Mouse (Mus musculus): ENCODE data around the gene Olfr740. TPM values are rescaled to one million over a fixed set of nuclear protein-coding genes. Genes with fewer than 3 reads are reported as not detected.

The Olfr740 gene
- polyA plus RNA-seq (2014; fragmentation: Nextera tagmentation; extraction: Ambion mirVana): not detected in 2 replicates

DNA sequence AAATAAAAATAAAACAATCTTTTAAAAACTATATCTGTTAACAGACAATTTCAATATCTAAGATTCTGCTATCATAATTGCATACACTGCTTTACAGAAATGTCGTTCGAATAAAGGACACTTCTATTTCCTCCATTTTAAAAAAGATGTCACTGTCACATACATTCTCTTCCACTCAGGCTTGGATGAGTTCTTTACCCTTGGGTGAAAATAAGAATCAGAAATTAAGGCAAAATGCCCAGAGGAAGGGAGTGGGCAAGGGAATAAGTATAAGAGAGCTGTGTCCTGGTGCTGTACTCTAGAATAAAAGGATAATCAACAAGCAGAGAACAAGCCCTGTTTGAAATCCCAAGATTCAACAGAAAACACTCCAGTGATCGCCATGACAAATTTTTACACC lies at the start of gene Olfr740:
Gene Olfr740 (plus strand): TSS at position 301 of the 400 bp plus-strand sequence.
- no peak for ATAC-seq (ENCODE audit: low read depth)
- no peaks in the 10 kb centered on the region for H3K4me1 ChIP-seq (ENCODE audit: control insufficient read depth, insufficient read depth, low read length)
- no peaks in the 10 kb centered on the region for H3K36me3 ChIP-seq (ENCODE audit: control insufficient read depth, insufficient read depth, low read length)
- no peak within 1 kb of the TSS for H3K9ac ChIP-seq (replicated peaks; ENCODE audit: low read depth, low read length)
- H3K9me3 ChIP-seq (ENCODE audit: control insufficient read depth, low read length): no peaks in the 10 kb centered on the region
- WGBS: 82% methylated on average over 3 of the region's 3 CpGs
- H3K4me3 ChIP-seq (ENCODE audit: low read depth, low read length): no peak within 1 kb of the TSS
- H3K4me2 ChIP-seq (ENCODE audit: low read depth, low read length): no peak within 1 kb of the TSS
- H3K27me3 ChIP-seq (ENCODE audit: control insufficient read depth, insufficient read depth, low read length): no peaks in the 10 kb centered on the region
- no peak within 1 kb of the TSS for H3K27ac ChIP-seq (ENCODE audit: low read depth, low read length)

DNA sequence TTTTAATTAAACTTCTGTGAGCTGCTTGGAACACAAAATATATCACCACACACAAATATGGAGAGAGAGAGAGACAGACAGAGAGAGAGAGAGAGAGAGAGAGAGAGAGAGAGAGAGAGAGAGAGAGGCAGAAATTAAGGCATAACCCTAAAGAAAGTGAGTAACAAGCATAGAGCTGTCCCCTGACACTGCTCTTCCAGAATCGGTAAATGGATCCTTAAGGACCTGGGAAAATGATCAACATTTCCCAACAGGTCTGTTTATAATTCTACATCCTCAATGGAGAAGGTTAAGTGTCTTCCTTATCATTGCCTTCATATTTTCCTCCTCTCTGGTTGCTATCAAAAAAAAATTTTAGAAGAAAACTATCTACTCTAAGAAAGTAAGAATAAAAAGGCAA lies 38.1 kb upstream of the Olfr740 start, which contains the start of gene Olfr738:
Gene Olfr738 (plus strand): TSS at position 301 of the 400 bp plus-strand sequence.
- WGBS: 86% methylated on average over 1 of the region's 1 CpGs
- Histone ChIP-seq H3K27ac (ENCODE audit: low read depth, low read length) (no peak within 1 kb of the TSS), H3K4me3 (ENCODE audit: low read depth, low read length) (no peak within 1 kb of the TSS), H3K4me2 (ENCODE audit: low read depth, low read length) (no peak within 1 kb of the TSS), H3K9me3 (ENCODE audit: control insufficient read depth, low read length) (no peaks in the 10 kb centered on the region), H3K36me3 (ENCODE audit: control insufficient read depth, insufficient read depth, low read length) (no peaks in the 10 kb centered on the region), H3K4me1 (ENCODE audit: control insufficient read depth, insufficient read depth, low read length) (no peaks in the 10 kb centered on the region), H3K27me3 (ENCODE audit: control insufficient read depth, insufficient read depth, low read length) (no peaks in the 10 kb centered on the region), H3K9ac (replicated peaks; ENCODE audit: low read depth, low read length) (no peak within 1 kb of the TSS)
- no peak for ATAC-seq (ENCODE audit: low read depth)

DNA sequence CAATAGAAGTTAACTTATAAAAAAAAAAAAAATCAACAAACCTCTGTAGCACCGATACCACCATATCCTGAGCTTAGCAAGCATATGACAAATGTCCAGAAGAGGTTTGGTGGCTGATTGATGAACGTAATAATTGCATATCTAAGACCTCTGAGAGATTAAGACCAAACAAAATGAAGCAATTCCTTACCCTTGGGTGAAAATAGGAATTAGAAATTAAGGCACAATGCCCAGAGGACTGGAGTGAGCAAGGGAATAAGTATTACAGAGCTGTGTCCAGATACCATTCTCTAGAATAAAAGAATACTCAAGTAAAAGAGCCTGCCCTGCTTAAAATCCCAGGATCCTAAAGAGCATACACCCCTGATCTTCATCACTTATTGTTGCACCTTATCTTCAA lies 27.0 kb upstream of the Olfr740 start, which contains the start of gene Olfr739:
Gene Olfr739 (plus strand): TSS at position 301 of the 400 bp plus-strand sequence.
- no peak within 1 kb of the TSS for H3K27ac ChIP-seq (ENCODE audit: low read depth, low read length)
- H3K4me3 ChIP-seq (ENCODE audit: low read depth, low read length): no peak within 1 kb of the TSS
- no peaks in the 10 kb centered on the region for H3K4me1 ChIP-seq (ENCODE audit: control insufficient read depth, insufficient read depth, low read length)
- no peak within 1 kb of the TSS for H3K4me2 ChIP-seq (ENCODE audit: low read depth, low read length)
- no peak within 1 kb of the TSS for H3K9ac ChIP-seq (replicated peaks; ENCODE audit: low read depth, low read length)
- no peaks in the 10 kb centered on the region for H3K36me3 ChIP-seq (ENCODE audit: control insufficient read depth, insufficient read depth, low read length)
- H3K9me3 ChIP-seq (ENCODE audit: control insufficient read depth, low read length): no peaks in the 10 kb centered on the region
- 68% methylated on average over 2 of the region's 2 CpGs for WGBS
- H3K27me3 ChIP-seq (ENCODE audit: control insufficient read depth, insufficient read depth, low read length): no peaks in the 10 kb centered on the region
- no peak for ATAC-seq (ENCODE audit: low read depth)

DNA sequence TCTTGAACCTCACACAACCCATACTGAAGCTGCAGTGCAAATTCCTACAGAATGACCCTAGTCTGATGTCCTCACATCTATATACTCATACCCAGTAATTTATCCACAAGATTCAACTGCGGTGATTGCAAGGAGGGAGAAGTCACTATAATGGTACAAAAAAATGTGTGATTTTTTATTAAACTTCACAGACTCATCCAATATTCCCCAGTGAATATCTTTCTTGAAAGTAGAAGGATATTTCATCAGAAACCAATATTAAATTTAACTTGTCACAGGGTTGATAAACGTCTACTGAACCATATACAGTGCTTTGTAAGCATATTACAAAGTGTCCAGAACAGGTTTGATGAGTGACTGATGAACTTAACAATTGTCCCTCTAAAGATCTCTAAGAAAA lies 27.1 kb downstream of the Olfr740 start, which contains the start of gene Olfr741:
Gene Olfr741 (plus strand): TSS at position 301 of the 400 bp plus-strand sequence.
- Histone ChIP-seq H3K9me3 (ENCODE audit: control insufficient read depth, low read length) (no peaks in the 10 kb centered on the region), H3K4me3 (ENCODE audit: low read depth, low read length) (no peak within 1 kb of the TSS), H3K4me1 (ENCODE audit: control insufficient read depth, insufficient read depth, low read length) (no peaks in the 10 kb centered on the region), H3K9ac (replicated peaks; ENCODE audit: low read depth, low read length) (no peak within 1 kb of the TSS), H3K4me2 (ENCODE audit: low read depth, low read length) (no peak within 1 kb of the TSS), H3K27ac (ENCODE audit: low read depth, low read length) (no peak within 1 kb of the TSS), H3K36me3 (ENCODE audit: control insufficient read depth, insufficient read depth, low read length) (no peaks in the 10 kb centered on the region), H3K27me3 (ENCODE audit: control insufficient read depth, insufficient read depth, low read length) (no peaks in the 10 kb centered on the region)
- WGBS: 73% methylated on average over 2 of the region's 2 CpGs
- no peak for ATAC-seq (ENCODE audit: low read depth)

DNA sequence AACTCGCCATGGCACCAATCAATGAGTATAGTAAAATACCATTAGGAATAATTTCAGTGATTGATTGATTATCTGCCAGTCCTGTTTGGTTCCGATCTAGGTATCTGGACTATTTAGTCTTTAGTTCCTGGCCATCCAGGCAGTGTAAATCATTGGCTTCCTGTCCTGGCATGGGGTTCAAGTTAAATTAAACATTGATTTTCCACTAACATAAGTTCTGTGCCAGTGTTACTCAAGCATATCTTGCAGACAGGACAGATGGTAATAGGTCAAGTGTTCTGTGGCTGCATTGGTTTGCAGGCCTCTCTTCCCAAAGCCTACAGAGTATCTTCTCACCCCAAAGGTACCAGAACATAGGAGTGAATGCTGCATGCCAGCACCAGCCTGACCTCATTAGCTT lies 33.1 kb downstream of the Olfr740 start:
- Histone ChIP-seq H3K4me3 (ENCODE audit: low read depth, low read length) (no peak overlapping the region), H3K27ac (ENCODE audit: low read depth, low read length) (no peak overlapping the region), H3K9ac (replicated peaks; ENCODE audit: low read depth, low read length) (no peak overlapping the region), H3K4me2 (ENCODE audit: low read depth, low read length) (no peak overlapping the region), H3K36me3 (ENCODE audit: control insufficient read depth, insufficient read depth, low read length) (no peaks in the 10 kb centered on the region), H3K4me1 (ENCODE audit: control insufficient read depth, insufficient read depth, low read length) (no peaks in the 10 kb centered on the region), H3K9me3 (ENCODE audit: control insufficient read depth, low read length) (no peaks in the 10 kb centered on the region), H3K27me3 (ENCODE audit: control insufficient read depth, insufficient read depth, low read length) (no peaks in the 10 kb centered on the region)
- no peak for ATAC-seq (ENCODE audit: low read depth)
- 81% methylated on average over 2 of the region's 2 CpGs for WGBS

DNA sequence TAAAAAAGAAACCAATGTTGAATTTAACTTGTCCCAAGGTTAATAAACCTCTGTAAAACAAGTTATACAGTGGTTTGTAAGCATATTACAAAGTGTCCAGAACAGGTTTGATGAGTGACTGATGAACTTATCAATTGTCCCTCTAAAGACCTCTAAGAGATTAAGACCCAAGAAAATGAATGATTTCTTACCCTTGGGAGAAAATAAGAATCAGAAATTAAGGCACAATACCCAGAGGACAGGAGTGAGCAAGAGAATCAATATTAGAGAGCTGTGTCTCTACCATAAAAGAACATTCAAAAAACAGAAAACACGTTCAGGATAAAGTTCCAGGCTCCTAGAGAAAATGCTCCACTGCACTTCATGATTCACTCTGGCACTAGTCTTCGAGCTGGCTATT lies 58.0 kb downstream of the Olfr740 start, which contains the start of gene Olfr742:
Gene Olfr742 (plus strand): TSS at position 301 of the 400 bp plus-strand sequence.
- Histone ChIP-seq H3K4me1 (ENCODE audit: control insufficient read depth, insufficient read depth, low read length) (no peaks in the 10 kb centered on the region), H3K9me3 (ENCODE audit: control insufficient read depth, low read length) (no peaks in the 10 kb centered on the region), H3K9ac (replicated peaks; ENCODE audit: low read depth, low read length) (no peak within 1 kb of the TSS), H3K36me3 (ENCODE audit: control insufficient read depth, insufficient read depth, low read length) (no peaks in the 10 kb centered on the region), H3K4me3 (ENCODE audit: low read depth, low read length) (no peak within 1 kb of the TSS), H3K4me2 (ENCODE audit: low read depth, low read length) (no peak within 1 kb of the TSS), H3K27me3 (ENCODE audit: control insufficient read depth, insufficient read depth, low read length) (no peaks in the 10 kb centered on the region), H3K27ac (ENCODE audit: low read depth, low read length) (no peak within 1 kb of the TSS)
- ATAC-seq (ENCODE audit: low read depth): no peak
- 60% methylated on average over 2 of the region's 2 CpGs for WGBS

Other genes with a start within 250 kb of the Olfr740 start
- not detected in 2 replicates for gene Olfr731, start 203.7 kb upstream of the Olfr740 start, polyA plus RNA-seq (2014; fragmentation: Nextera tagmentation; extraction: Ambion mirVana)
- gene Olfr732, start 161.3 kb upstream of the Olfr740 start, polyA plus RNA-seq (2014; fragmentation: Nextera tagmentation; extraction: Ambion mirVana): not detected in 2 replicates
- not detected in 2 replicates for gene Olfr733, start 144.0 kb upstream of the Olfr740 start, polyA plus RNA-seq (2014; fragmentation: Nextera tagmentation; extraction: Ambion mirVana)
- not detected in 2 replicates for gene Olfr734, start 118.8 kb upstream of the Olfr740 start, polyA plus RNA-seq (2014; fragmentation: Nextera tagmentation; extraction: Ambion mirVana)
- gene Olfr735, start 96.7 kb upstream of the Olfr740 start, polyA plus RNA-seq (2014; fragmentation: Nextera tagmentation; extraction: Ambion mirVana): not detected in 2 replicates
- not detected in 2 replicates for gene Tlr11, start 87.6 kb upstream of the Olfr740 start, polyA plus RNA-seq (2014; fragmentation: Nextera tagmentation; extraction: Ambion mirVana)
- gene Olfr736, start 64.4 kb upstream of the Olfr740 start, polyA plus RNA-seq (2014; fragmentation: Nextera tagmentation; extraction: Ambion mirVana): not detected in 2 replicates
- not detected in 2 replicates for gene Olfr738, start 38.0 kb upstream of the Olfr740 start, polyA plus RNA-seq (2014; fragmentation: Nextera tagmentation; extraction: Ambion mirVana)
- gene Olfr739, start 26.9 kb upstream of the Olfr740 start, polyA plus RNA-seq (2014; fragmentation: Nextera tagmentation; extraction: Ambion mirVana): not detected in 2 replicates
- gene Olfr741, start 27.2 kb downstream of the Olfr740 start, polyA plus RNA-seq (2014; fragmentation: Nextera tagmentation; extraction: Ambion mirVana): not detected in 2 replicates
- gene Olfr742, start 58.1 kb downstream of the Olfr740 start, polyA plus RNA-seq (2014; fragmentation: Nextera tagmentation; extraction: Ambion mirVana): not detected in 2 replicates
- not detected in 2 replicates for gene Olfr743, start 76.3 kb downstream of the Olfr740 start, polyA plus RNA-seq (2014; fragmentation: Nextera tagmentation; extraction: Ambion mirVana)
- not detected in 2 replicates for gene Olfr744, start 169.3 kb downstream of the Olfr740 start, polyA plus RNA-seq (2014; fragmentation: Nextera tagmentation; extraction: Ambion mirVana)
- not detected in 2 replicates for gene Olfr745, start 193.8 kb downstream of the Olfr740 start, polyA plus RNA-seq (2014; fragmentation: Nextera tagmentation; extraction: Ambion mirVana)
- not detected in 2 replicates for gene Olfr746, start 201.5 kb downstream of the Olfr740 start, polyA plus RNA-seq (2014; fragmentation: Nextera tagmentation; extraction: Ambion mirVana)
- not detected in 2 replicates for gene Olfr747, start 247.7 kb downstream of the Olfr740 start, polyA plus RNA-seq (2014; fragmentation: Nextera tagmentation; extraction: Ambion mirVana)